Mouse (Mus musculus) bone marrow macrophage, adult 2 months (primary cell): ENCODE results near the gene Usp13.

Experiments used
- CTCF ChIP-seq: IDR thresholded peaks from 2 replicates; pipeline ENCODE4 v1.5.1; 2012; ENCODE audit warnings: low read depth, mild to moderate bottlenecking, low read length, moderate library complexity
- POLR2A ChIP-seq: IDR thresholded peaks from 2 replicates; pipeline ENCODE4 v1.6.1; 2012; ENCODE audit warnings: mild to moderate bottlenecking, low read depth, low read length, borderline replicate concordance

DNA sequence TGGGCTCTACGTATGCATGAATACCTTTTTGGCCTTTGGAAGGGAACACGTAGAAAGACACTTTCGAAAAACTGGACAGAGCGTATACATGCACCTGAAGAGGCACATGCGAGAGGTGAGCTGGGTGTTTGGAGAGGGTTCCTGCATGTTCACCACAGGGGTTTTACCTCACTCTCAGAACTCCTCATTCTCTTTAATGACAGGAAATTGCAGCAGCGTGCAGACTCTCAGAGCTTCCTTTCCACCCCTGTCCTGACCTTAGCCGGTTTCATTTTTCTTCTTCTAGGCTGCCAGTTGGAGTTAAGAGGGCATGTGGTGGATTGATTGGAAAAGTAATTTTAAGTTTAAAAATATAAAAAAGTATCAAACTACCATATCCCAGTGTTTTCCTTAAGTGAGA is 20.5 kb downstream of the Usp13 start:
- TF ChIP-seq CTCF (no peak), POLR2A (no peak)
